Mouse (Mus musculus) embryonic facial prominence, embryonic 10.5 days (tissue): ENCODE data around the gene Ptprg. TPM values are rescaled to one million over a fixed set of nuclear protein-coding genes. Genes with fewer than 3 reads are reported as not detected.

Experiments used
- DNase-seq: peaks from one replicate; pipeline ENCODE4 v3.0.0-alpha.2; 2017; ENCODE audit warnings: low spot score
- H3K27ac ChIP-seq: fragments of 300-500 bp; sonication (generic); replicated peaks from 2 replicates; pipeline ENCODE4 v1.5.1; 2016; ENCODE audit warnings: mild to moderate bottlenecking
- H3K27me3 ChIP-seq: fragments of 300-500 bp; sonication (generic); replicated peaks from 2 replicates; pipeline ENCODE4 v1.6.1; 2016; ENCODE audit warnings: low read depth, mild to moderate bottlenecking; ENCODE audit not compliant: poor library complexity, severe bottlenecking
- H3K36me3 ChIP-seq: fragments of 300-500 bp; sonication (generic); replicated peaks from 2 replicates; pipeline ENCODE4 v1.6.1; 2016; ENCODE audit warnings: mild to moderate bottlenecking, moderate library complexity
- H3K4me1 ChIP-seq: fragments of 300-500 bp; sonication (generic); 2 replicates; pipeline ENCODE4 v1.6.1; 2016
- H3K4me3 ChIP-seq: fragments of 300-500 bp; sonication (generic); 2 replicates; pipeline ENCODE4 v1.5.1; 2016; ENCODE audit warnings: mild to moderate bottlenecking, moderate library complexity
- H3K9me3 ChIP-seq: fragments of 300-500 bp; sonication (generic); 2 replicates; pipeline ENCODE4 v1.6.1; 2016; ENCODE audit warnings: mild to moderate bottlenecking
- WGBS: fragments of 180-500 bp; shearing (Covaris S2); methylation state at CpG from one replicate; pipeline ENCODE4 v1.1.7; 2016; 5-methylcytosine and 5-hydroxymethylcytosine counted together
- polyA plus RNA-seq: library from polyadenylated mRNA; unstranded; fragments of >200 nt; fragmentation: Nextera tagmentation; extraction: Ambion mirVana; gene quantifications from 2 replicates; pipeline ENCODE4 v1.2.1, GENCODE M21; 2016

Gene Ptprg
- polyA plus RNA-seq, 1 experiment from 2014 or later: 40.7 TPM

GRCm38 (mm10) chr14:11572395-11572784, 19.1 kb downstream of the Ptprg start:
- Histone ChIP-seq H3K4me1 (peaks cover 41% of the 10 kb centered on the region), H3K9me3 (no peaks in the 10 kb centered on the region), H3K27me3 (no peaks in the 10 kb centered on the region), H3K36me3 (no peaks in the 10 kb centered on the region), H3K27ac (no peak overlapping the region), H3K4me3 (no peak overlapping the region)
- WGBS: 88% methylated on average over 2 of the region's 2 CpGs
- no peak for DNase-seq

GRCm38 (mm10) chr14:11573710-11574109, 20.4 kb downstream of the Ptprg start:
- Histone ChIP-seq H3K27me3 (no peaks in the 10 kb centered on the region), H3K27ac (no peak overlapping the region), H3K36me3 (no peaks in the 10 kb centered on the region), H3K4me1 (peaks cover 53% of the 10 kb centered on the region), H3K4me3 (no peak overlapping the region), H3K9me3 (no peaks in the 10 kb centered on the region)
- no peak for DNase-seq
- WGBS: 47% methylated on average over 5 of the region's 5 CpGs

DNA sequence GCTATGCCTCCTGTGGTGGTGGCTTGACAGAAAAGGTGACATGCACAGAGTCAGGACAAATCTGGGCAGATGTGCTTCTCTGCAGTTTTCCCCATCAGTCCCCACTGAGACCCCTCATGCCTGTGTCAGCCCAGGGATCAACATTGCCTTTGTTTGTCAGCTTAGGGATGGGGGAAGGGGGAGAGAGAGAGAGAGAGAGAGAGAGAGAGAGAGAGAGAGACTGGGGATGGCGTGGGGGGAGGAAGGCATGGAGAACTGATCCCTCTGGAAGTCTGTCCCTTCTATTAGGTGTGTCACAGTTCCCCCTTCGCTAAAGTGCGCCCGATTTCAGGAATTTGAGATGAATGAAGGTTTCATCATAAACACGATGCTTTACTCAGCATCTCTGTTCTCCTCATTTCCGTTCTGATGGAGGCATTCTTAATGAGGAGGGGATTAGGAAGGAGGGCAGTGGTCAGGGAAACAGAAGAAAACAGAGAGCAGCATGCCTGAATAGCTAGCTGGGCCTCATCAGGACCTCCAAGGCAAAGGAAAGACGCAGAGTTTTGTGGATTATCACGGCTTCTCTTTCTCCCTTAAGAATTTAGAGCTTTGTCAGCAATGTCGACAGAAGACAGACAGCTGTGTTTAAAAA, 24.1 kb downstream of the Ptprg start:
- Histone ChIP-seq H3K27me3 (no peaks in the 10 kb centered on the region), H3K27ac (peak overlapping the region; percentile 48), H3K4me3 (peak overlapping the region; percentile 18; the same call in 1 of the 2 replicates), H3K4me1 (peaks cover 48% of the 10 kb centered on the region), H3K36me3 (peaks cover 7% of the 10 kb centered on the region), H3K9me3 (0 out of 2 replicates have a peak, but pooled peaks cover 2% of the 10 kb centered on the region)
- DNase-seq: no peak
- WGBS: 3% methylated on average over 9 of the region's 9 CpGs

GRCm38 (mm10) chr14:11577910-11578309, 24.6 kb downstream of the Ptprg start:
- no peaks in the 10 kb centered on the region for H3K27me3 ChIP-seq
- H3K4me3 ChIP-seq: no peak overlapping the region
- WGBS: 56% methylated on average over 8 of the region's 8 CpGs

DNA sequence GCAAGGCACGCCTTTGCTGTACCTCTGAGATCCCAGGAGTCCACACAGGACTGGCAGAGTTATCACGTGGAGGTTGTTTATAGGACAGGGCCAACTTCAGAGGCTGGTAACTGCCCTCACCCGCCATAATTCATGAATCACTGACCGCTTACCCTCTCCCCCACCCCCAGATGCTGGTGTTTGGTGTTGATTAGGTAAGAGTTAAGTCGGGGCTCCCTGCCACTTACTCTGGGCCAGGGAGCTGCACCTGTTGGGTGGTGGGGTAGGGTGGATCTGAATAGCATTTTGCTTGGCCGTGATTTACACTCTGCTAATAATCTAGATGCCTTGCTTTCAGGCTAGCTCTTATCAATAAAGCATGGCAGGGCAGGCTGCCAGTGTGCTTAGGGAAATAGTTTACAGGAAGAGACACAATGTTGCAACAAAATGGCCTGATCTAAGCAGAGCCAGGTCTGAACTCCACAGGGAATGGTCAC, 25.2 kb downstream of the Ptprg start:
- peaks cover 43% of the 10 kb centered on the region for H3K4me1 ChIP-seq
- DNase-seq: no peak
- H3K27me3 ChIP-seq: no peaks in the 10 kb centered on the region
- 42% methylated on average over 6 of the region's 6 CpGs for WGBS
- 0 out of 2 replicates have a peak, but pooled peaks cover 10% of the 10 kb centered on the region for H3K9me3 ChIP-seq
- no peak overlapping the region for H3K4me3 ChIP-seq
- peaks cover 7% of the 10 kb centered on the region for H3K36me3 ChIP-seq
- peak overlapping the region; percentile 48; the same call in 1 of the 2 replicates for H3K27ac ChIP-seq

More at GRCm38 (mm10) chr14:11577910-11578309, 24.6 kb downstream of the Ptprg start:
- DNase-seq: no peak
- Histone ChIP-seq H3K4me1 (peaks cover 48% of the 10 kb centered on the region), H3K27ac (peak overlapping the region; percentile 48), H3K36me3 (peaks cover 7% of the 10 kb centered on the region), H3K9me3 (0 out of 2 replicates have a peak, but pooled peaks cover 7% of the 10 kb centered on the region)

- peaks cover 43% of the 10 kb centered on the region for H3K4me1 ChIP-seq
- H3K4me3 ChIP-seq: no peak overlapping the region
- no peaks in the 10 kb centered on the region for H3K27me3 ChIP-seq
- 89% methylated on average over 1 of the region's 1 CpGs for WGBS
- peaks cover 7% of the 10 kb centered on the region for H3K36me3 ChIP-seq
- H3K9me3 ChIP-seq: 0 out of 2 replicates have a peak, but pooled peaks cover 10% of the 10 kb centered on the region
- no peak for DNase-seq
- no peak overlapping the region for H3K27ac ChIP-seq
Observed at GRCm38 (mm10) chr14:11579950-11580349, 26.6 kb downstream of the Ptprg start.

GRCm38 (mm10) chr14:11584263-11584662, 30.9 kb downstream of the Ptprg start:
- no peak overlapping the region for H3K27ac ChIP-seq
- H3K36me3 ChIP-seq: peaks cover 7% of the 10 kb centered on the region
- 65% methylated on average over 6 of the region's 6 CpGs for WGBS
- no peak overlapping the region for H3K4me3 ChIP-seq
- no peaks in the 10 kb centered on the region for H3K27me3 ChIP-seq
- H3K9me3 ChIP-seq: 0 out of 2 replicates have a peak, but pooled peaks cover 10% of the 10 kb centered on the region
- H3K4me1 ChIP-seq: peaks cover 14% of the 10 kb centered on the region
- no peak for DNase-seq

DNA sequence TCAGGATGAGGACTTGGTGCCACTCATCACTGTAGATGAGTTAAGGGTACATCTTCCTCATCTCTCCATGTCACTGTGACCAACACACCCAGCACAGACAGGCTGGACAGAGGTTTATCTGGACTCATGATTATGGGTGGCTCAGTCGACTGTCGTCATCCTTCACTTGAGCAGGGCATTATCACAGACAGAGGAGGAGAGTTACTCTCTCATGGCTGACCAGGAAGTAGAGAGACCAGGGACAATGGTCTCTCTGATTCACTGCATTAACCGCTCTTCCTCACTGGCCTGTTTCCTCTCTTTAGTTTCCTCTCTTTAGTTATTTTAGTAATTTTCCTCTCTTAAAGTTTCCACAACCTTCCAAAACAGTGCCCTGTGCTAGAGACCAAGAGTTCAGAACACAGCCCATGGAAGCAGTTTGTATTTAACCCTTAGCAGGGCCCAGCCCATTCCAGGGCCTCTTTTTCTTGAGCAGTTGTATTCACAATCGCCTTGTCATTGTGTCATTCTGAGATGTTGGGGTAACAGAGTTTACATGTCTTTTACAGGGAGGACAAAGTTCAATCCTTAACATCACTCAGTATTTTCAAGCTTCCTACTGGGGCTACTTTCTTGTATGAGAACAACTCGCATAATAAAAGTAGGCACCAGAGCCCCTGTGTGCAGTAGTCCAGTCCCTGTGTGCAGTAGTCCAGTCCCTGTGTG, 31.7 kb downstream of the Ptprg start:
- no peak for DNase-seq
- 0 out of 2 replicates have a peak, but pooled peaks cover 8% of the 10 kb centered on the region for H3K9me3 ChIP-seq
- no peaks in the 10 kb centered on the region for H3K27me3 ChIP-seq
- peaks cover 5% of the 10 kb centered on the region for H3K36me3 ChIP-seq
- 66% methylated on average over 5 of the region's 5 CpGs for WGBS
- H3K4me3 ChIP-seq: no peak overlapping the region
- H3K4me1 ChIP-seq: peaks cover 14% of the 10 kb centered on the region
- no peak overlapping the region for H3K27ac ChIP-seq

- H3K36me3 ChIP-seq: no peaks in the 10 kb centered on the region
- H3K27ac ChIP-seq: no peak overlapping the region
- no peaks in the 10 kb centered on the region for H3K9me3 ChIP-seq
- DNase-seq: no peak
- H3K27me3 ChIP-seq: no peaks in the 10 kb centered on the region
- WGBS: 88% methylated on average over 8 of the region's 8 CpGs
- no peak overlapping the region for H3K4me3 ChIP-seq
- peaks cover 14% of the 10 kb centered on the region for H3K4me1 ChIP-seq
Observed at GRCm38 (mm10) chr14:11590387-11590786, 37.1 kb downstream of the Ptprg start.

- Histone ChIP-seq H3K27me3 (no peaks in the 10 kb centered on the region), H3K36me3 (no peaks in the 10 kb centered on the region), H3K27ac (no peak overlapping the region), H3K4me3 (no peak overlapping the region), H3K4me1 (peaks cover 18% of the 10 kb centered on the region), H3K9me3 (no peaks in the 10 kb centered on the region)
- DNase-seq: no peak
- WGBS: 87% methylated on average over 2 of the region's 2 CpGs
Observed at GRCm38 (mm10) chr14:11592650-11593049, 39.3 kb downstream of the Ptprg start.

- Histone ChIP-seq H3K9me3 (no peaks in the 10 kb centered on the region), H3K27ac (no peak overlapping the region), H3K4me1 (peaks cover 24% of the 10 kb centered on the region), H3K4me3 (no peak overlapping the region), H3K36me3 (no peaks in the 10 kb centered on the region), H3K27me3 (no peaks in the 10 kb centered on the region)
- DNase-seq: no peak
- 92% methylated on average over 5 of the region's 5 CpGs for WGBS
Observed at GRCm38 (mm10) chr14:11594336-11594735, 41.0 kb downstream of the Ptprg start.

DNA sequence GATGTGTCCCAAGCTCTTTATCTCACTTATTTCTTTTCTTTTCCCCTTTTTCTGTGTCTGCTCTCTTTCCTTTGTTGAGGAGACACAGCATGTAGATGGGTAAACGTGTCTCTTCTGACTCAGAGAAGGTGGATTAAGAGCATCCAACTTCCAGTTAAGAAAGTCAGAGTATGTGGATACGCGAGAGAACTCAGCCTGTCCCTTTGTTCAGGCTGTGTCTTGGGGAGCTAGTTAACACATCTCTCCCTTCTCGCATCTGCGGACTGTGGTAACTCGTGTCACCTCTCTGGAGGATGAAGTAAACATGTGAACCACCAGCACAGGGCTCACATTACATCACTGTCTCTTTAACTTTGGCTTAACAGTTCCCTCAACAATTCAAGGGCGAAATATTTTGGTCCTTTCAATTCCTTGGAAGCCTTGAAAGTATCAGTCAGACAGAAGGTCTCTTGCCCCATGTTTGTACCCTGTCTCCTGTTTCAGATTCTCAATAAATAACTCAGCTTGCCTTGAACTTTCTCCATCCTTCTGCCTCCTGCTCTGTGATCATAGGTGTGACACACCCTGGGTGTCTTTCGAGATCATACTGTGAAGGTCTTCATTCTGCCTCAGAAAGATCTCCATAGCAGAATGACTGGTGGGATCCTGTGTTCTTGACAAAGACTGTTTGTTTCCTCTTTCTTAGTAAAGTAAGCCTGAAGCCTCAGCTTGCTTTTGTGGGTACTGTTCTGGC, 51.0 kb downstream of the Ptprg start:
- Histone ChIP-seq H3K9me3 (no peaks in the 10 kb centered on the region), H3K27ac (no peak overlapping the region), H3K4me3 (no peak overlapping the region), H3K36me3 (no peaks in the 10 kb centered on the region), H3K4me1 (peaks cover 39% of the 10 kb centered on the region), H3K27me3 (no peaks in the 10 kb centered on the region)
- 60% methylated on average over 8 of the region's 8 CpGs for WGBS
- DNase-seq: no peak
